Mouse (Mus musculus): ENCODE results near the gene Scrn1. TPM values are rescaled to one million over a fixed set of nuclear protein-coding genes. Genes with fewer than 3 reads are reported as not detected.

The Scrn1 gene
- 4.7 and 6.6 TPM in 2 replicates for polyA plus RNA-seq (2015; fragmentation: Nextera tagmentation; extraction: Ambion mirVana)

DNA sequence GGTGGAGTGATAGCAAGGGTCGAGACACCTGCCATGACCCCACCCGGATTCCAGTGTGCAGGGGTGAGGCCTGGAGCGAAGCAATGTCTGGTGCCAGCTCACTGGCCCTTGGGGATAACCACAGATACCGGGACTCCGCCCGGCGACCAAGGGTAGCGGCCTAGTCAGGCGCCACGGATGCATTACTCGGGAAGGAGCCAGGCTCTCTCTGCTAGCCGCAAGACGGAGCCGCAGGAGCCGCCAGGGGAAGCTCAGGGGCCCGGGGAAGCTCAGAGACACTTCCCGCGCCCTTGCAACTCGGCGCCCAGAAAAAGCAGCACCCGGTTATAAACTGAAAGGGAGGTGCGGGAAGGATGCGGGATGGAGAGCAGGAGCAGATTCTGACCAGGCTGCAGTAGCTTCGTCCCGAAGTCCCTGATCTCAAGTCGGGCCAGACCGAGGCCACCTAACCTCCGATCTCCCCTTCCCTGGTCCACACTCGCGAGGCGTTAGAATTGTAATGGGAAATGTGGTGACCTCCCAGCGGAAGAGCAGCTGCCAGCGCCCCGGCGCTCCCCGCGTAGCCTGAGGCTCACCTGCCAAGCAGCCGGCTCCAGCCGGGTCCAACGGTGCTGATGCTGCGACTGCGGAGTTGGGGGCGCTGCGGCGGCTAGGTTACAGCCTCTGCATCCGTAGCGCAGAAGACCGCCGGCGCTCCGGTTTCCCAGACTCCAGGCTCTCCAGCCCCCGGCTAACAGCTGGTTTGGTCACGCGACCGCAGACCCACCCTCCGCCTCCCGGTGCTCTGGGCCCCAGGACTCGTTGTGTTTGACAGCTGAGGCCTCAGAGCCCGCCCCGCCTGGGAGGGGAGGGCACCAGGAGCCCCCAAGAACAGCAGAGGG, at the start of gene Scrn1:
TSS of gene Scrn1 (minus strand) at position 825 of the 881 bp plus-strand sequence.
- H3K9ac ChIP-seq (ENCODE audit: low read depth, low read length) = peak within 1 kb of the TSS; percentile 65
- ATAC-seq = peak; percentile 83
- peak within 1 kb of the TSS; percentile 97 for H3K4me2 ChIP-seq (ENCODE audit: low read depth, low read length)
- H3K27ac ChIP-seq (ENCODE audit: low read length) = peak within 1 kb of the TSS; percentile 33; the same call in 1 of the 2 replicates
- H3K4me1 ChIP-seq (ENCODE audit: control insufficient read depth, insufficient read depth, low read length) = peaks cover 7% of the 10 kb centered on the region; the same call in 1 of the 2 replicates
- WGBS = 2% methylated on average over 60 of the region's 60 CpGs
- no peaks in the 10 kb centered on the region for H3K9me3 ChIP-seq (ENCODE audit: control insufficient read depth, low read length)
- no peaks in the 10 kb centered on the region; the same call in 1 of the 2 replicates for H3K27me3 ChIP-seq (replicated peaks; ENCODE audit: control insufficient read depth, insufficient read depth, low read length)
- peak within 1 kb of the TSS; percentile 61 for H3K4me3 ChIP-seq (ENCODE audit: low read length)
- H3K36me3 ChIP-seq (ENCODE audit: control insufficient read depth, insufficient read depth, low read length) = no peaks in the 10 kb centered on the region

DNA sequence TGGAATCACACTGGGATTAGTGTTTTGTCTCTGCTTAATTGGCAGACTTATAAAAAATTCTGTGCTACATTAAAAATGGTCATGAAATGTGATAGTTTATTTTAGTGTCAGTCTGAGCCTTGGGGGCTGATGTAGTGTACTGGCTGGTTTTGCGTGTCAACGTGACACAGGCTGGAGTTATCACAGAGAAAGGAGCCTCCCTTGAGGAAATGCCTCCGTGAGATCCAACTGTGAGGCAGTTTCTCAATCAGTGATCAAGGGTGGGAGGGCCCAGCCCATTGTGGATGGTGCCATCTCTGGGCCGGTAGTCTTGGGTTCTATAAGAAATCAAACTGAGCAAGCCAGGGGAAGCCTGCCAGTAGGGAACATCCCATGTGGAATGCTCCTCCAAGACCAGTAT, 40.0 kb upstream of the Scrn1 start:
- 0 out of 2 replicates have a peak, but pooled peaks cover 2% of the 10 kb centered on the region for H3K4me1 ChIP-seq (ENCODE audit: control insufficient read depth, insufficient read depth, low read length)
- H3K27me3 ChIP-seq (replicated peaks; ENCODE audit: control insufficient read depth, insufficient read depth, low read length) = no peaks in the 10 kb centered on the region
- H3K4me2 ChIP-seq (ENCODE audit: low read depth, low read length) = no peak overlapping the region
- H3K4me3 ChIP-seq (ENCODE audit: low read length) = no peak overlapping the region
- ATAC-seq = no peak
- H3K27ac ChIP-seq (ENCODE audit: low read length) = no peak overlapping the region
- no peaks in the 10 kb centered on the region for H3K36me3 ChIP-seq (ENCODE audit: control insufficient read depth, insufficient read depth, low read length)
- WGBS = 77% methylated on average over 4 of the region's 4 CpGs
- no peak overlapping the region for H3K9ac ChIP-seq (ENCODE audit: low read depth, low read length)
- H3K9me3 ChIP-seq (ENCODE audit: control insufficient read depth, low read length) = no peaks in the 10 kb centered on the region

DNA sequence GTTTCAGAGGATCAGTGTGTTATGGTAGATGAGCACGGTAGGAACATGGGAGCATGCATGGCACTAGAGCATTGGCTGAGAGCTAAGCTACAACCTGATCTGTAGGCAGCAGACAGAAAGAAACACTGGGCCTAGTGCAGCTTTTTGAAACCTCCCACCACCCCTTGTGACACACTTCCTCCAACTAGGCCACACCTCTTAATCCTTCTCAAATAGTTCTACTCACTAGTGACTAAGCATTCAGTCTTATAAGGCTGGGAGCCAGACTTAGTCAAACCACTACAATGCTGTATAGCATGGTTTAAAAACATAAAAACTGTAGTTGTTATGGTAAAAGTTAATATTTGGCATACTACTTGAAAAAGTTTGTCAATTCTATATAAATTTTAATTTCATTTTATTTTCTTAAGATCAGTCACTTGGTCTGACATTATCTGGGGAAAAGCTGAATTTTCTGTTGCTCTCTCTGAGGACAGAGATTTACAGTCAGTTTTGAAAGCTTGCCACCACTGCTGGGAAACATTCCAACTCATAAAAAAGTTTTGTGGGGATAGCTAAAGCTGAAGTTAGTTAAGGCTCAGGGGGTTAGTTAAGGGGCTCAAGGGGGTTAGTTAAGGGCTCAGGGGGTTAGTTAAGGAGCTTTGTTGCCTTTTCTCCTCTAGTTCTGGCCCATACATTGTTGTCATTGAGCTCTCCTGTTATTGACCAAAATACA, 37.9 kb upstream of the Scrn1 start:
- Histone ChIP-seq H3K4me2 (ENCODE audit: low read depth, low read length) (no peak overlapping the region), H3K9ac (ENCODE audit: low read depth, low read length) (no peak overlapping the region), H3K4me1 (ENCODE audit: control insufficient read depth, insufficient read depth, low read length) (peaks cover 9% of the 10 kb centered on the region), H3K9me3 (ENCODE audit: control insufficient read depth, low read length) (no peaks in the 10 kb centered on the region), H3K4me3 (ENCODE audit: low read length) (no peak overlapping the region), H3K27me3 (replicated peaks; ENCODE audit: control insufficient read depth, insufficient read depth, low read length) (no peaks in the 10 kb centered on the region), H3K27ac (ENCODE audit: low read length) (no peak overlapping the region), H3K36me3 (ENCODE audit: control insufficient read depth, insufficient read depth, low read length) (no peaks in the 10 kb centered on the region)
- 97% methylated on average over 1 of the region's 1 CpGs for WGBS
- ATAC-seq = no peak

DNA sequence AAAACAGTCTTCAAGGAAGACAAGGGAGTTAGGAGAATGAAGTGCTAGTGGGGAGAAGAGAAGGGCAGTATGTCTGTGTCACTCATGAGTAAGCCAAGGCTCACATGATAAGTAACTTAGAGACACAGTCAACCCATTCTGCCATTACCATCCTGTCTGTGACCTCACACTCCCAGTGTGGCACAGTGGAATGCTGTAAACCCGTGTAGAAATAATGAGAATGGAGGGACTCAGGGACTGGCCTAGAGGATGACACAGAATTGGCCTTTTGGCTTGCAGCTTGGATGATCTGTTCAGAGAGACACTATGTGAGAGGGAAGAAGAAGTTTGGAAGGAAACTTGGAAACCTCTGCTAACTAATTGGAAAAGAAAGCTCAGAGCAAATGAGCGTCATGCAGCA, 36.6 kb upstream of the Scrn1 start:
- H3K27ac ChIP-seq (ENCODE audit: low read length) = no peak overlapping the region
- H3K9me3 ChIP-seq (ENCODE audit: control insufficient read depth, low read length) = no peaks in the 10 kb centered on the region
- no peak overlapping the region for H3K9ac ChIP-seq (ENCODE audit: low read depth, low read length)
- 88% methylated on average over 2 of the region's 2 CpGs for WGBS
- no peak overlapping the region for H3K4me3 ChIP-seq (ENCODE audit: low read length)
- peaks cover 9% of the 10 kb centered on the region for H3K4me1 ChIP-seq (ENCODE audit: control insufficient read depth, insufficient read depth, low read length)
- H3K36me3 ChIP-seq (ENCODE audit: control insufficient read depth, insufficient read depth, low read length) = no peaks in the 10 kb centered on the region
- ATAC-seq = no peak
- no peaks in the 10 kb centered on the region for H3K27me3 ChIP-seq (replicated peaks; ENCODE audit: control insufficient read depth, insufficient read depth, low read length)
- H3K4me2 ChIP-seq (ENCODE audit: low read depth, low read length) = no peak overlapping the region

DNA sequence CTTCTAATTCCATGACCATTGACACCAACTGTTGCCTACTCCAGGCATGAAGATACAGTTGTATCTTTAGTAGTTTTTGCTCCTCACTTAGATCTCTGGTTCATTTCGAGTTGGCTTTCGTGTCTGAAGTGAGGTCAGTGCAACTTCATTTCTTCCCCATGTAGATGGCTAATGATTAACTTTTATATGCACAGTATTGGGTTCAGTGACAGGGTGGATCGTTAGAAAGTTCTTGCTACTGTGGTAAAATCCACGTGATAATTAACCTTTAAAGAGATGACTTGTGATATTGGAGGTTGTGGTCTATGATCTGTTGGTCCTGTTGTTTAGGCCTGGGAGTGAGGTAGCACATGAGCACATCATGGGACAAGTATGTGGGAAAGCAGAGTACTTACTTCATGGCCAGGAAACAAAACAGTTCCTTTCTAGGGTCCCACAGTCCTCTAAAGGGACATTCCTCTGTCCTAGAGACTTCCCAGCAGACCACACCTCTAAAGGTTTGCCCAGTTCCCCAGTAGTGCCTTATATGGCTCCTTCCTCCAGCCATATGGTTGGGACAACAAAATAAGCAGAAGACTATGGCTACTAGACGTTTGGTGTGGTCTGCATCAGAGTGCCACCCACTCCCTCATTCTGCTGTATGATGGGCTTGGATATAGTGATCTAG, 34.5 kb upstream of the Scrn1 start:
- Histone ChIP-seq H3K9ac (ENCODE audit: low read depth, low read length) (no peak overlapping the region), H3K27me3 (replicated peaks; ENCODE audit: control insufficient read depth, insufficient read depth, low read length) (no peaks in the 10 kb centered on the region), H3K4me1 (ENCODE audit: control insufficient read depth, insufficient read depth, low read length) (peaks cover 18% of the 10 kb centered on the region), H3K9me3 (ENCODE audit: control insufficient read depth, low read length) (no peaks in the 10 kb centered on the region), H3K4me3 (ENCODE audit: low read length) (no peak overlapping the region), H3K4me2 (ENCODE audit: low read depth, low read length) (0 out of 2 replicates have a peak overlapping the region, but pooled peaks have one; percentile 18), H3K36me3 (ENCODE audit: control insufficient read depth, insufficient read depth, low read length) (no peaks in the 10 kb centered on the region), H3K27ac (ENCODE audit: low read length) (peak overlapping the region; percentile 72)
- ATAC-seq = peak; percentile 90
- 51% methylated on average over 5 of the region's 5 CpGs for WGBS

DNA sequence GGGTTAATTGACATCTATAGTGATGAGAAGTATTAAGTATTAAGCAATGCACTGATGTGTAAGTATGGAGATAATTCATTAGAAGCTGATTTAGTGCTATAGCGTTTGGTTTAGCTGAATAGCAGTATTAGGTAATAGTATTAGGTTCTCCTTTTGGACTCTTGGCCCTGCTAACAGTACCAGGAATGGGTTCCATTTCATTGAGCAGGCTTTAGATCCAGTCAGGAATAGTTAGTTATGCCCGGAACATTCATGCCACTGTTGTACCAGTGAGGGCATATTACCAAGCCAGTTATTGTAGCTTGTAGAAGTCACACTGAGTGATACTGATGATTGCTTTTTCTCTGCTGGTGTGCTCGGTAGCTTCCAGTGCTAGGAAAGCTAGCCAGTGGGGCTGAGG, 31.4 kb upstream of the Scrn1 start:
- Histone ChIP-seq H3K4me3 (ENCODE audit: low read length) (no peak overlapping the region), H3K36me3 (ENCODE audit: control insufficient read depth, insufficient read depth, low read length) (no peaks in the 10 kb centered on the region), H3K9ac (ENCODE audit: low read depth, low read length) (no peak overlapping the region), H3K27me3 (replicated peaks; ENCODE audit: control insufficient read depth, insufficient read depth, low read length) (no peaks in the 10 kb centered on the region), H3K4me2 (ENCODE audit: low read depth, low read length) (no peak overlapping the region), H3K9me3 (ENCODE audit: control insufficient read depth, low read length) (no peaks in the 10 kb centered on the region), H3K4me1 (ENCODE audit: control insufficient read depth, insufficient read depth, low read length) (peaks cover 27% of the 10 kb centered on the region), H3K27ac (ENCODE audit: low read length) (no peak overlapping the region)
- ATAC-seq = no peak
- WGBS = 84% methylated on average over 3 of the region's 3 CpGs

DNA sequence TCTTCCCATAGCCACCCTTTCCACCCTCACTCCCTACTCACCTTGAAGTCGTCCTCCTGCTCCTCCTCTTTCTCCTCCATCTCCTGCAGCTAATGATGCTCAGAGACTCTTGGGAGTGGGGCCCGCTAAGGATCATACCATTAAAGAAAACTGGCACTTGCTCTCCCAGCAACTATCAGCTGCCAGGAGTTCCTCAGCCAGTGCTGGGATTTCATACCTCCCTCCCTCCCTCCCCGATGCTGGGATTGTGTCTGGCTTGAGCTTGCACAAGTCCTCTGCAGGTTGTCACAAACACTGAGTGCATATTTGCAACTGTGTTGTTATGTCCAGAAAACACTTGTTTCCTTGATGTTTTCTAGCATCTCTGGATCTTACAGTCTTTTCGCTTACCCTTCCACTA, 30.9 kb upstream of the Scrn1 start, which contains the start of gene Fkbp14:
TSS of gene Fkbp14 (minus strand) at position 101 of the 400 bp plus-strand sequence.
- Histone ChIP-seq H3K4me2 (ENCODE audit: low read depth, low read length) (peak within 1 kb of the TSS; percentile 84), H3K27me3 (replicated peaks; ENCODE audit: control insufficient read depth, insufficient read depth, low read length) (no peaks in the 10 kb centered on the region), H3K4me3 (ENCODE audit: low read length) (no peak within 1 kb of the TSS; the same call in 1 of the 2 replicates), H3K36me3 (ENCODE audit: control insufficient read depth, insufficient read depth, low read length) (no peaks in the 10 kb centered on the region), H3K4me1 (ENCODE audit: control insufficient read depth, insufficient read depth, low read length) (peaks cover 27% of the 10 kb centered on the region), H3K27ac (ENCODE audit: low read length) (no peak within 1 kb of the TSS), H3K9ac (ENCODE audit: low read depth, low read length) (no peak within 1 kb of the TSS), H3K9me3 (ENCODE audit: control insufficient read depth, low read length) (no peaks in the 10 kb centered on the region)
- ATAC-seq = no peak
- 86% methylated on average over 4 of the region's 4 CpGs for WGBS

DNA sequence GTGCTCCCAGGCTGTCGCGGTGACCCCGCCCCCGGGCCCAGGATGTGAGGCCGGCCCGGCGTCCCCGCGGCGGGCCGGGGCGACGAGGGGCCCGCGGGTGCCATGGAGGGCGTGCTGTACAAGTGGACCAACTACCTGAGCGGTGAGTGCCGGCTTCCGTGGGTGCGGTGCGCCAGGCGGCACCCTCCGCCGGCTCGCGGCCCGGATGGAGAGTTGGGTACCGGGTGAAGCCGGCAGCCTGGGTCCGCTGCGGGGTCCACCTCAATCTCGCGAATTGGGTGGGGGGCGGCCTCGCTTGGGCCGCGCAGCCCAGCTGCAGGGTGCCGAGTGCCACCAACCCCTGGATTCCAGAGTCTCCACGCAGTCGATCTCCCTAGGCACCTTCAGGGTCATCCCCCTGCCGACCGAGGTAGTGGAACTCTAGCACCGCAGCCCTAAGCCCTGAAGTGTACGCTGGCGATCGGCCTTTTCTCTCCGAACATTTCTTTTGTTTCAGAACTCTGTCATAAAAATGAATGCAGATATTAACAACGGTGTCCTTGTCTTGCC, 29.1 kb upstream of the Scrn1 start:
- H3K9ac ChIP-seq (ENCODE audit: low read depth, low read length) = peak overlapping the region; percentile 91
- H3K36me3 ChIP-seq (ENCODE audit: control insufficient read depth, insufficient read depth, low read length) = no peaks in the 10 kb centered on the region
- peak; percentile 37 for ATAC-seq
- WGBS = under 1% methylated on average over 48 of the region's 48 CpGs
- peak overlapping the region; percentile 84 for H3K4me2 ChIP-seq (ENCODE audit: low read depth, low read length)
- H3K9me3 ChIP-seq (ENCODE audit: control insufficient read depth, low read length) = no peaks in the 10 kb centered on the region
- peak overlapping the region; percentile 75 for H3K27ac ChIP-seq (ENCODE audit: low read length)
- no peaks in the 10 kb centered on the region for H3K27me3 ChIP-seq (replicated peaks; ENCODE audit: control insufficient read depth, insufficient read depth, low read length)
- H3K4me1 ChIP-seq (ENCODE audit: control insufficient read depth, insufficient read depth, low read length) = peaks cover 30% of the 10 kb centered on the region
- H3K4me3 ChIP-seq (ENCODE audit: low read length) = peak overlapping the region; percentile 97

Measured in intestine, embryonic 16.5 days (tissue).